Mouse (Mus musculus): ENCODE data around the gene Kremen2. TPM values are rescaled to one million over a fixed set of nuclear protein-coding genes. Genes with fewer than 3 reads are reported as not detected.
A peak's percentile ranks its signal among the peaks of the same experiment; 100 is the strongest.
"Not testable (repeated sequence)": the region's sequence is repeated elsewhere in the genome, so short reads cannot be mapped to it uniquely, and the experiment has no call there.

Gene Kremen2
- total RNA-seq, 2 experiments from 2014 or later, result 0.68 TPM

GRCm38 (mm10) chr17:23777141-23777540 is 31.5 kb upstream of the Kremen2 start:
- no peak overlapping the region for H3K4me3 ChIP-seq
- intact Hi-C loops (cut with DNase I), result no loop called here
- H3K27ac ChIP-seq, result no peak overlapping the region
- DNase-seq (ENCODE audit: extremely low spot score in 1 of 2, low spot score in 2 of 2), result no peak
- no peak for TF ChIP-seq CTCF (IDR thresholded peaks at IDR 0.05)

DNA sequence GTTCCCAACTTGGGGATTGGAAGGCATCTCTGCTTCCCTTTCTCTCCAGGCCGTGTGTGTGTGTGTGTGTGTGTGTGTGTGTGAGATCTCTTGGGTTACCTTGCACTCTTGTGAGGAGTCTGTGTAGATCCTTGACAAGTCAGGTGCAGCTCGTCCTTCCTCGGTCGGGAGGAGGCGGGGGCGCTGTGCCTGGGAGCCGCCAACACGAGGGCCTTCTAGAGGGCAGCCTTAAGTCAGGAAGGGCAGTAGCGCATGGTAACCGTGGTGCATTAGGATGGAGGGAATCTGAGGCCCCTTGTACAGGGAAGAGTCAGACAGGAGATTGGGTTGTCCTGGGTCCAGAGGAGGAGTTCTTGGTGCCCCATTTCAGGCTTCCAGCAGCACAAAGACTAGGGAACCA is 30.6 kb upstream of the Kremen2 start:
- intact Hi-C loops (cut with DNase I), result no loop called here
- no peak for TF ChIP-seq CTCF (IDR thresholded peaks at IDR 0.05)
- DNase-seq (ENCODE audit: extremely low spot score in 1 of 2, low spot score in 2 of 2), result no peak
- Histone ChIP-seq H3K4me3 (no peak overlapping the region), H3K27ac (no peak overlapping the region)

DNA sequence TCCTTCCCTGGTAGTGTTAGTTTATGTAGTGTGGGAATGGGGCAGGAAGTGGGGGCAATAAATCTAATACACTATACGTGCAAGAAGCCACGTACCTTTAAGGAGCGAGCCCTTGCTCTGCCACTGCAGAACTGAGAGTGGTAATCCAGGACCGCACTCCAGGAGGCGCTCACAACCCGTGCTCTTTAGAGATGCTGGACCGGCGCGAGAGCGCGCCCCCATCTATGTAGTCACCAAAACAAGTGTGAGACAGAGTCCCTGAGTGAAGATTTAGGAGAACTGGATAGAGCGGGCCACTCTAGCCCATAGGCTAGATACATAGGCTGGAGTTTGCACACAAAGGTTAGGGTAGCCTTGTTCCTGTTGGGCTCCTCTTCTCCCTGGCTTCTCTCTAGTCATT is 28.5 kb upstream of the Kremen2 start:
- DNase-seq (ENCODE audit: extremely low spot score in 1 of 2, low spot score in 2 of 2), result peak; percentile 73 to 81
- no peak overlapping the region for H3K27ac ChIP-seq
- intact Hi-C loops (cut with DNase I), result loop anchor here (5.0 kb wide), 2 partner anchors 68 to 188 kb away; partner anchors contain the start of genes Prss32 and Prss41

DNA sequence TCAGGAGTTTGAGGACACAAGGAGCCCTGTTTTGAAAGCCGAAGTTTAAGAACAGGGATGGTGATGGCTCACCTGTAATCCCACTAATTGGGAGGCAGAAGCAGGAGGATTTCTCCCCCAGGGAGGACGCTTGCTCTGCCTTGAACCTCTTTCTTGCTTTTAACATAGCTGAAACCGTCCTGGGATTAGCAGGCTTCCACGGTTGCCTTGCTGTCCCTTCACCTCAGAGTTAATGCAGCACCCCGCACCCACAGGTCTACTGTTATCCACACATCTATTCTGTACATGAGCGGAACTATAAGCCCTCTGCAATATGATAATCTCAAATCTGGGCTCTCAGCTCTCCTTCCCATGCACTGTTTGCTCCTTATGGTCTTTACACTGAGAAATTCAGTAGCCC is 28.0 kb upstream of the Kremen2 start:
- intact Hi-C loops (cut with DNase I), result loop anchor here (5.0 kb wide), 2 partner anchors 69 to 189 kb away; partner anchors contain the start of genes Prss32 and Prss41
- TF ChIP-seq CTCF (IDR thresholded peaks at IDR 0.05), result no peak
- DNase-seq (ENCODE audit: extremely low spot score in 1 of 2, low spot score in 2 of 2), result no peak
- H3K27ac ChIP-seq, result no peak overlapping the region
- H3K4me3 ChIP-seq, result no peak overlapping the region

More for the DNA sequence above, 28.5 kb upstream of the Kremen2 start:
- TF ChIP-seq CTCF (IDR thresholded peaks at IDR 0.05), result peak; percentile 81
- H3K4me3 ChIP-seq, result no peak overlapping the region

GRCm38 (mm10) chr17:23772219-23772556 is 26.6 kb upstream of the Kremen2 start:
- DNase-seq (ENCODE audit: extremely low spot score in 1 of 2, low spot score in 2 of 2); H3K27ac ChIP-seq: not testable (repeated sequence)
- intact Hi-C loops (cut with DNase I), result loop anchor here (5.0 kb wide), 2 partner anchors 70 to 190 kb away; partner anchors contain the start of genes Prss32 and Prss41
- peak; percentile 2; the same call in 1 of the 2 replicates for TF ChIP-seq CTCF (IDR thresholded peaks at IDR 0.05)
- peak overlapping the region; percentile 91 for H3K4me3 ChIP-seq

- TF ChIP-seq CTCF (IDR thresholded peaks at IDR 0.05), result no peak; the same call in 1 of the 2 replicates
- Histone ChIP-seq H3K4me3 (peak within 1 kb of the TSS; percentile 91), H3K27ac (peak within 1 kb of the TSS; percentile 99)
- intact Hi-C loops (cut with DNase I), result loop anchor here (1.0 to 5.0 kb wide), 4 partner anchors 32 to 191 kb away; partner anchors contain the start of genes Elob, Prss32 and Prss41
- DNase-seq (ENCODE audit: extremely low spot score in 1 of 2, low spot score in 2 of 2), result peak; percentile 98 to 99
These were observed 25.9 kb upstream of the Kremen2 start, which contains the start of gene Flywch1 for GRCm38 (mm10) chr17:23771284-23772218. Gene Flywch1, minus strand, starts transcription at chr17:23771602.

DNA sequence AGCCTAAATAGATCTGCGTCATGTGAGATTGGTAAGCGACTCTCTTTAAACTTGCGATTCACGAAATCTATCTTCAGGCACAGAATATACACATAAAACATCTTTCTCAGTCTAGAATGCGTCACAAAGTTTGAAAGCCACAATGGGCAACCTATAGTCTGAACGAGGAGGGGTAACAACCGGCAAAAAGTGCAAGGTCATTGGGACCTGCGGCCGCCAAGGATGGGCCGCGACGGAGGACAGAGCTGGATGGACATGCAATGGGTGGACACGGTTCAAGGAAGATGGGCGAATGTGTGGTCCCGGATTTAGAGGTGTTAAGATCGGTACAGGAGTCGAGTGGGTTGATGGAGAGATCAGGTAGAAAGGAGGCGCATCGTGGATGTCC is 25.3 kb upstream of the Kremen2 start:
- DNase-seq (ENCODE audit: extremely low spot score in 1 of 2, low spot score in 2 of 2), result no peak
- intact Hi-C loops (cut with DNase I), result loop anchor here (1.0 to 5.0 kb wide), 4 partner anchors 32 to 191 kb away; partner anchors contain the start of genes Elob, Prss32 and Prss41
- Histone ChIP-seq H3K27ac (peak overlapping the region; percentile 99), H3K4me3 (peak overlapping the region; percentile 91)
- TF ChIP-seq CTCF (IDR thresholded peaks at IDR 0.05), result no peak

DNA sequence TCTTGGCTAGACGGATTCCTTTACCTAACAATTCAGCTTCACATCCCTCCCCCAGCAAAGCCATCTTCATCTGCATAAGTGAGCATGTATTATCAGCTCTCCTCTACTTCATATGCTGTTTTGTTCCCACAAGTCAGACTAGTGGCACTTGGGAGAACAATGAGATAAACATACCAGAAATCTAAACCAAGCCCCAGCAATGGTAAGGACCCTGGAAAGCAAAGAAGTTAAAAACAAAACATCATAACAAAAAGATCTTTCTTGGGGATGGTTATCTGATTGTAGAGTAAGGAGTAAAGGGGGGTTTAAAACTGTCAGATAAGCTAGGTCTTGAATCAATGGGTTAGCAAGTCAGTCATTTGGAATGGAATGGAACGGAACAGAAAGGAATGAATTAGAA is 24.9 kb upstream of the Kremen2 start:
- Histone ChIP-seq H3K4me3 (peak overlapping the region; percentile 91), H3K27ac (peak overlapping the region; percentile 99)
- intact Hi-C loops (cut with DNase I), result loop anchor here (2.0 to 5.0 kb wide), 3 partner anchors 58 to 192 kb away; partner anchors contain the start of genes Elob, Prss32 and Prss41
- TF ChIP-seq CTCF (IDR thresholded peaks at IDR 0.05), result no peak
- no peak for DNase-seq (ENCODE audit: extremely low spot score in 1 of 2, low spot score in 2 of 2)

DNA sequence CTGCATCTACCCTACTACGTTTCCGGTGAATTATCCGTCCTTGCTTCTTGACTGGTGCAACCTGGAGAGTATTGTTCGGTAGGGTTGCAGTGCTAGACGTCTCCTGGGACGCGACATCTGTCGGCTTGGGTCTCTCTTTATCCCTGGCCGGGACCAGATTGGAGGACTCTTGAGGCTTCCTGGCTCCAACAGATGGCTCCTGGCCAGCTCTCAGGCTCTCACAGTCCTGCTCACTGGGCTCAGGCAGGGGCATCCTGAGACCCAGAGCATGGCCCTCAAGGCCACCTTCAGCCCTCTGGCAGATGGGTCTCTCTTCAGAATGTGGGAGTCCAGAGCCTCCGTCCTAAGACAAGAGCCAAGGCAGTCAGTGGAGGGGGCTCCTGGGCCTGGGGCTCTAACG is 17.3 kb upstream of the Kremen2 start:
- no peak for TF ChIP-seq CTCF (IDR thresholded peaks at IDR 0.05)
- H3K4me3 ChIP-seq, result no peak overlapping the region

DNA sequence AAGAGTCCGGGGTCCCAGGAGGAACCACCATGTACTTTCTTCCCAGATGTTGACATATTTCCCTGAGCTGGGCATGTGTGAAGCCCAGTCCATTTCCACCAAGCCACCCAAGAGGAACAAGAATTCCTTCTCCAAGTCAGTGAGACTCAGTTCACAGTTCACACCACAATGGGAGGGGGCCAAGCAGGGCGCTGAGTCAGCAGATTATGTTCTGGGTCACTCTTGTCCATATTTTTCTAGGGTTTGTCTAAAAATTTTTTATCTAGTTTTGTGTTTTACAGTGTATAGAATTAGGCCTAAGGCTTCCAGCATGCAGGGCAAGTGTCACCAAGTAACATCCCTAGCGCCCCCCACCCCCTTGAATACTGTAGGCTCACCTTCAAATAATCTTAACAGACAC is 15.5 kb upstream of the Kremen2 start:
- intact Hi-C loops (cut with DNase I), result no loop called here
- DNase-seq (ENCODE audit: extremely low spot score in 1 of 2, low spot score in 2 of 2), result no peak
- Histone ChIP-seq H3K27ac (no peak overlapping the region), H3K4me3 (no peak overlapping the region)
- no peak for TF ChIP-seq CTCF (IDR thresholded peaks at IDR 0.05)

More for the DNA sequence above, 17.3 kb upstream of the Kremen2 start:
- no peak for DNase-seq (ENCODE audit: extremely low spot score in 1 of 2, low spot score in 2 of 2)
- intact Hi-C loops (cut with DNase I), result no loop called here
- H3K27ac ChIP-seq, result no peak overlapping the region

DNA sequence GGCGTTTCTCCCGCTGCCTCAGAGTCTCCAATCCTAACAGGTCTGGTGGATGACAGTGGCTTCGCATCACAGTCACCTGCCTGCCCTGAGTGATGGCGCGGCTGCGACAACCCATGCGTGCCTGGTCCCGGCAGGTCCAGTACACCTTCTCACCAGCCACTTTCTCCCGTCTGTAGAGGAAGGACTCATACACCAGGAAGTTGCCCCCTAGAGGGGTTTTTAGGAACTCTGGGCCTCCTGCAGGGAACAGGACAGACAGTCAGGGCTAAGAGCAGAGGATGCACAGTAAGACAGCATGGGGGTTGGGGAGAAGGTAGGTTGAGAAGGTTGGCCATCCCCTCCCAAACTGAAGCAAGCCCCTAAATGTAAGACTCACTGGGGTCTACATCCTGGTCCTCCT is 14.6 kb upstream of the Kremen2 start:
- Histone ChIP-seq H3K4me3 (no peak overlapping the region), H3K27ac (no peak overlapping the region)
- intact Hi-C loops (cut with DNase I), result no loop called here
- TF ChIP-seq CTCF (IDR thresholded peaks at IDR 0.05), result no peak; the same call in 1 of the 2 replicates
- no peak for DNase-seq (ENCODE audit: extremely low spot score in 1 of 2, low spot score in 2 of 2)

DNA sequence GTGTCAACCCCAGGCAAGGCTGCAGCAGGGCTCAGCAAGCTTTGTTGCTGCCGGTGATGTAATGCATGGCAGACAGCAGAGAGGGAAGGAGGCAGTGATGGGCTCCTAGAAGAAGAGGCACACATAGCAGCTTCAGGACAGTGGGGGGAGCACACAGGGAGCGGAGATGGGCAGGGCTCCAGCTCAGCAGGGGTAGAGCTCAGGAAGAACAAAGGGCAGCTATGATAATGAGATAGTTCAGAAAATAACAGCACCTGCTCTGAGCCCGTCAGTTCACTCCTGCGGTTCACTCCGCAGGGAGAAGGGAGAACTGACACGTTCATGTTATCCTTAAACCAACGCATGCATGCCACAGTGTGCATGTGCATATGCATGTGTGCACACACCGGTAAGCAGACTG is 13.2 kb upstream of the Kremen2 start:
- intact Hi-C loops (cut with DNase I), result no loop called here

More for the DNA sequence above, 13.2 kb upstream of the Kremen2 start:
- Histone ChIP-seq H3K4me3 (no peak overlapping the region), H3K27ac (no peak overlapping the region)
- no peak for DNase-seq (ENCODE audit: extremely low spot score in 1 of 2, low spot score in 2 of 2)
- TF ChIP-seq CTCF (IDR thresholded peaks at IDR 0.05), result no peak
